Mouse (Mus musculus): Measurements from ENCODE around the gene Apol9b.

Gene Apol9b

GRCm38 (mm10) chr15:77775186-77775963, 46.5 kb downstream of the Apol9b start:
- in situ Hi-C loops (cut with MseI, MboI): loop anchor here in 1 of 2 experiments (10.0 kb wide), 1 partner anchor 139 kb away; no protein-coding TSS in a partner anchor

- in situ Hi-C loops (cut with MseI, MboI): no loop called here
Observed at GRCm38 (mm10) chr15:77782449-77783014, 53.7 kb downstream of the Apol9b start.

GRCm38 (mm10) chr15:77784039-77784824, 55.4 kb downstream of the Apol9b start:
- in situ Hi-C loops (cut with MseI, MboI): no loop called here

GRCm38 (mm10) chr15:77785807-77786206, 57.0 kb downstream of the Apol9b start:
- in situ Hi-C loops (cut with MseI, MboI): no loop called here
